ENCODE assay signal across 16 mouse cellular contexts in genomic region chr13:83539921-83540320, GRCm38 (mm10).
"Had no signal": no experiment of that assay in that cellular context is flagged by ENCODE, and none has a peak within 500 bp of the region (broad histone marks: within the 10 kb centered on the region; RNA-seq: fewer than 3 reads in every experiment).

No protein-coding gene starts in this region.

- H3K9ac ChIP-seq: kidney, embryonic 15.5 days; liver, embryonic 15.5 days; lung, embryonic 15.5 days; midbrain, embryonic 12.5 days; midbrain, embryonic 15.5 days; neural tube, embryonic 13.5 days had no signal

- H3K27ac ChIP-seq: kidney, embryonic 15.5 days; liver, embryonic 15.5 days; lung, embryonic 15.5 days; midbrain, embryonic 12.5 days; midbrain, embryonic 15.5 days; neural tube, embryonic 13.5 days had no signal

- ATAC-seq: midbrain, embryonic 15.5 days had no signal

- DNase-seq: kidney, adult 8-10 months; kidney, postnatal 10 days; kidney, postnatal 36 days; lung, adult 18-20 months; lung, postnatal 10 days; lung, postnatal 36 days; retina, postnatal 1 day; right cerebral cortex, postnatal 25 days; thymus, adult 18-20 months; thymus, postnatal 36 days had no signal

- H3K9me3 ChIP-seq: kidney, embryonic 15.5 days; liver, embryonic 15.5 days; lung, embryonic 15.5 days; midbrain, embryonic 12.5 days; midbrain, embryonic 15.5 days; neural tube, embryonic 13.5 days had no signal

- H3K36me3 ChIP-seq: kidney, embryonic 15.5 days; liver, embryonic 15.5 days; lung, embryonic 15.5 days; midbrain, embryonic 12.5 days; midbrain, embryonic 15.5 days; neural tube, embryonic 13.5 days had no signal

- H3K4me3 ChIP-seq: kidney, embryonic 15.5 days; liver, embryonic 15.5 days; lung, embryonic 15.5 days; midbrain, embryonic 12.5 days; midbrain, embryonic 15.5 days; neural tube, embryonic 13.5 days had no signal

- H3K27me3 ChIP-seq: kidney, embryonic 15.5 days; liver, embryonic 15.5 days; lung, embryonic 15.5 days; midbrain, embryonic 12.5 days; midbrain, embryonic 15.5 days; neural tube, embryonic 13.5 days had no signal

- H3K4me2 ChIP-seq: kidney, embryonic 15.5 days; liver, embryonic 15.5 days; lung, embryonic 15.5 days; midbrain, embryonic 12.5 days; midbrain, embryonic 15.5 days; neural tube, embryonic 13.5 days had no signal

- H3K4me1 ChIP-seq: kidney, embryonic 15.5 days; liver, embryonic 15.5 days; midbrain, embryonic 12.5 days; midbrain, embryonic 15.5 days; neural tube, embryonic 13.5 days had no signal
